Mouse (Mus musculus): ENCODE measurements around the gene Ngrn.

DNA sequence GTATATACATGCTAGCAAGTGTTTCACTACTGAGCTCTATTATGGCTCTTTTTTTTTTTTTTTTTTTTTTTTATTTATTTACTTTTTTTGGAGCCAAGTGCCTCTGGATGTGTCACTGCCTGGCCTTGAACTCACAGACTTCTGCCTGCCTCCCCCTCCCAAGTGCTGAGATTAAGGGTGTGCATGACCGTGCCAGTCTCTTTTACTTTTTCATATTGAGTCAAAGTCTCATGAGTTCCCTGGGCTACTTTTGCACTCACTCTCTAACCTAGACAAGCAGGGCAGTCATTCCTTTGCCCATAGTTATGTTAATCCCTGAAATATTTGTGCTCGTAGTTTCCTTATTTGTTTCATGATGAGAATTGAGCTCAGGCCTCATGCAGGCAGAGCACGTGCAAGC, 20.6 kb downstream of the Ngrn start:
- TF ChIP-seq GATA1 (IDR thresholded peaks at IDR 0.05; ENCODE audit: borderline replicate concordance, low read length) (no peak), FLI1 (IDR thresholded peaks at IDR 0.05; ENCODE audit: low read length) (no peak)

Measured in megakaryocyte, embryonic 14.5 days (primary cell).